Mouse (Mus musculus): ENCODE measurements around the gene Uqcc3. TPM values are rescaled to one million over a fixed set of nuclear protein-coding genes. Genes with fewer than 3 reads are reported as not detected.

Uqcc3 gene
- polyA plus RNA-seq (2015; fragmentation: Nextera tagmentation; extraction: Ambion mirVana), result 61.4 and 62.7 TPM in 2 replicates

DNA sequence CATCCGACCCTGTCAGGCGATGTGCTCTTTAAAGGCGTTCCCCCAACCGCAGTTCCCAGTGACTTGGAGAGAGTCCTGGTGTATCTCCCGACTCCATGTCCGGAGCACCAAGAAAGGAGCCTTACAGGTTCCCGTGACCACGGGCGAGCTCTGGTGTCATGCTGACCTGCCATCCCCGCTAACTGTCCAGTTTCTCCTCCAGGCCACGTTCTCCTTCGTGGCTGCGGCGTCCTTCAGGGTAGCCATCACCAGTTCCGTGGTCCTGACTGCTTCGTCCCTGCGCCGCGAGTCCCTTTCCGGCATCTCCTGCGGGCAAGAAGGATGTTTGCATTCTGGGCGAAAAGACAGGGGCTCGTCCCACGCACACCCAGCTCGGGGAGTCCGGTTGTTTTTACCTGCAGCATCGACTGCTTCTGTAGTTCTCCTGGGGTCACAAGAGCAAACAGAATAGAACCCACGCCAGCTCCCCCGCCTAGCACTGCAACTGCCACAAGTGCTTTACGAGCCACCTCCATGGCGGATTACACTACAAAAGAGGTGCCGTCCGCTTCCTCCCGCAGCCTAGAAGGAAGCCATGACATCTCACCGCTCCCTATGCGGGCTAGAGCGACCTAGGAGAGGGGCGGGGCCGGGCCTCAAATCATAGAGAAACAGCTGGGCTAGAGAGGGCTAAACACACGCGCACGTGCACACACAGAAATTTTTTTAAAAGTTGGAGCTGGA lies at the start of gene Uqcc3:
Uqcc3 (minus strand) TSS at position 613 of the 723 bp plus-strand sequence.
- Histone ChIP-seq H3K9ac (peak within 1 kb of the TSS; percentile 79), H3K4me3 (peak within 1 kb of the TSS; percentile 65), H3K9me3 (no peaks in the 10 kb centered on the region), H3K27ac (peak within 1 kb of the TSS; percentile 84), H3K4me1 (peaks cover 15% of the 10 kb centered on the region), H3K4me2 (peak within 1 kb of the TSS; percentile 76), H3K36me3 (replicated peaks) (peaks cover 6% of the 10 kb centered on the region; the same call in 1 of the 2 replicates), H3K27me3 (replicated peaks) (no peaks in the 10 kb centered on the region)
- ATAC-seq (replicated peaks), result peak; percentile 98
- under 1% methylated on average over 42 of the region's 42 CpGs for WGBS

DNA sequence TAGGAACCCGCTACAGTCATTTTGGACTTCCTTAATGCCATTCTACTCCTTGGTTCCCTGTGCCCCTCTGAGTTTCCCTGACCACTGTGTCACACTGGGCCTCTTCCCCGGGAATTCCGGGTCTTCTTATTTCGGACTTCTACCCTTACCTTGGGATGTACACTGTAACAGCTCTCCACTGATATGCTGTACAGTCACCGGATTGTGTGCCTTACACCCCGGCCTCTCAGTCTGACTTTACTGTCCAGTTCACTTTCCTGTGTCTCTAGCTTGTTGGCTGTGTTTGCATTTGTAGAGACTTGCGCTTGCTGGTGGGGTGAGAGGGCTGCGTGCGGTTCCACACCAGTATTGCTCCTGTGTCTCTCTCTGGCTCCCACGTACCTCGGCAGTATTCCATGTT lies 49.4 kb upstream of the Uqcc3 start:
- peak overlapping the region; percentile 58 for H3K9ac ChIP-seq
- peaks cover 18% of the 10 kb centered on the region for H3K4me1 ChIP-seq
- H3K36me3 ChIP-seq (replicated peaks), result peaks cover 12% of the 10 kb centered on the region; the same call in 1 of the 2 replicates
- H3K4me2 ChIP-seq, result peak overlapping the region; percentile 81
- no peaks in the 10 kb centered on the region for H3K9me3 ChIP-seq
- no peak for ATAC-seq (replicated peaks)
- 18% methylated on average over 11 of the region's 11 CpGs for WGBS
- H3K4me3 ChIP-seq, result peak overlapping the region; percentile 52
- no peak overlapping the region for H3K27ac ChIP-seq
- no peaks in the 10 kb centered on the region for H3K27me3 ChIP-seq (replicated peaks)

DNA sequence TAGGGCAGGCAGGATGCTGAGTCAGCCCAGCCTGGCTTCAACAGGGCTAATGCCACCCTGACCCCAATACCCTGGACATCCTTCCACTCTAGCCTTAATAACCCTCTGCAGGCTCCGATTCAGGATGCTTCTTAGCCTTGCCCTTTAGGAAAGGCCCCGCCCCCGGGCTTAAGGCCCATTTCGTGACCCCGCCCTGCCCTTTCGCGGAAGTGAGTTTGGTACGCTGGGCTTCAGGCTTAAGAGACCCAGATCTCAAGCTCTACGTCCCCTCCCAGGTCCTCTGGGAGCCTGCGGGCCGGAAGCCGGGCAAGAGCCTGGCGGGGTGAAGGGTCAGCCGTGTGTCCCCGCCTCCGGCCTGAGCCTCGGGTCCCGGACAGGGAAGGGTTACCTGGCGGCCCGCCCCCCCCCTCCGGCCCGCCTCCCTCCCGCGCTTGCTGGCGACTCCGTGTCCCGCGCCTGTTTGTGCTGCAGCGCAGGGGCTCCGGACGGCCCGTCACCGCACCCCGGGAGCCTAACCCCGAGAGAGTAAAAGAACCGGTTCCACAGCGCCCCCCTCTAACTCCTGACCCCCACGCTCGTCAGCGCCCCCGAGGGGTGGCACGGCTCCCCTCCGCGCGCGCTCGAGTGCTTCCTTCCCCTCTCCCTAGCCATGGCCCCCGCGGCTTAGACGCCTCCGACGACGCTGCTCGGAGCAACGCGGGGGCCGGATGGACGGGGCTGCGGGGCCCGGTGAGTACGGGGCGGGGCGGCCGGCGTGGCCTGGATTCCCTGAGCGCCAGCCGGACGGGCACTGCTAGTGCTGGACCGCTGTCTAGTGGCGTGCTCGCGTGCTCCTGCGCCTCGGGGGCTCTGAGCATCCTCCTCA lies 48.7 kb upstream of the Uqcc3 start, which contains the start of the genes Rom1 and Eml3:
Rom1 (minus strand) TSS at position 133 of the 865 bp plus-strand sequence.
Eml3 (plus strand) TSS at position 329 of the 865 bp plus-strand sequence.
- peak; percentile 55 for ATAC-seq (replicated peaks)
- peak within 1 kb of the TSS; percentile 52 for H3K4me3 ChIP-seq
- H3K9me3 ChIP-seq, result no peaks in the 10 kb centered on the region
- H3K4me2 ChIP-seq, result peak within 1 kb of the TSS; percentile 81
- WGBS, result under 1% methylated on average over 56 of the region's 74 CpGs
- peak within 1 kb of the TSS; percentile 17 for H3K27ac ChIP-seq
- H3K4me1 ChIP-seq, result peaks cover 18% of the 10 kb centered on the region
- peaks cover 12% of the 10 kb centered on the region; the same call in 1 of the 2 replicates for H3K36me3 ChIP-seq (replicated peaks)
- H3K27me3 ChIP-seq (replicated peaks), result no peaks in the 10 kb centered on the region
- peak within 1 kb of the TSS; percentile 58 for H3K9ac ChIP-seq

DNA sequence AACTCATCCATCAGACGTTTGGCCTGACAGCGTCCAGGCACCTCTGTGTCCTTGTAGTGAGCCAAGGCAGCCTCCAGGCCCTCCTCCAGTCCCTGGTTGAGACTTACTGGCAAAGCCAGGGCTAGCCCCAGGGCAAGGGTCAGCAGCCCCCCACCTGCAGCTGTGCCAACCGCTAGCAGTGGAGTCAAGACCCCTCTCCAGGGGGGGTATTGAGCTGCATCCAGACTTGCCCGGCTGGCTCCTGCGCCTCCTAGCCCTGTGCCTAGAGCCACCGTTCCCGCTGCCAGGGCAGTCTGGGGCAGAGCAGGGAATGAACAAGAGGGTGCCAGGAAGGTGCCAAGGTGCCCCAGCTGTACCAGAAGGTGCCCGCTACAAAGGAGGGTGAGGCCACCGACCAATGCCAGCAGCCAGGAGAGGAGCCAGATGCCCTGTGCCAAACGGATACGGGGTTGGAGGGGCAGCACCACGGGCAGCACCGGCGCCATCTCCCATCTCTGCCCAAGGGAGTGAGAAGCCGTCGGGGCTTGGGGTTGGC lies 48.0 kb upstream of the Uqcc3 start:
- Histone ChIP-seq H3K9me3 (no peaks in the 10 kb centered on the region), H3K27me3 (replicated peaks) (no peaks in the 10 kb centered on the region), H3K9ac (peak overlapping the region; percentile 58), H3K4me2 (peak overlapping the region; percentile 81), H3K4me3 (peak overlapping the region; percentile 52), H3K4me1 (peaks cover 18% of the 10 kb centered on the region), H3K27ac (no peak overlapping the region), H3K36me3 (replicated peaks) (peaks cover 12% of the 10 kb centered on the region; the same call in 1 of the 2 replicates)
- peak; percentile 50 for ATAC-seq (replicated peaks)
- WGBS, result 16% methylated on average over 16 of the region's 16 CpGs

DNA sequence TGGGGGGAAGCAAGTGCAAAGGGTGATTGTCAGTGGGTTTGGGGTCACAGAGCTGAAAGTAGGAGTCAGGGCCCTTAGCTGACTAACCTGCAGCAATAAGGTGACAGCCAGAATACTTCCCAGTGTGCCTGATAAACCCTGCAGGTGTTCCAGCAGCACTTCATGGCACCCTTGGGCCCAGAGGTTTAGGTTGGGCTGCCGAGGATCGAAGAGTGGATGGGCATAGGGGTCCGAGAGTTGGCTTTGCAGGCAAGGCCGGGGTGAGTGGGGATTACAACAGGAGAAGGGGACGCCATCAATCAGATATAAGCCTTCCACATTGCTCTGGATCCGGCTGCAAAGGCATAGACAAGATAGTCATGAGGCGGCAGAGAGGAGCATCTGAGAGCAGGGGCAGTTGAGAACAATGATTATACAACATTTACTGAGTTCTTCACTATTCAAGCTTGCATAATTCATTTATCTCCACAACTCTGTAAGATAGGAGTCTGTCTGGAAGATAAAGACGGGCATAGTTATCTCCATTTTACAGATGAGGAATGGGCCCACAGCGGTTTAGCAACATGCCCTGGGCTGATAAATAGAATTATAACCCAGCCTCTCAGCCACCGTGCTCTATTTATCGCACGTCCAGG lies 47.3 kb upstream of the Uqcc3 start:
- no peak for ATAC-seq (replicated peaks)
- WGBS, result 89% methylated on average over 12 of the region's 12 CpGs
- no peaks in the 10 kb centered on the region for H3K27me3 ChIP-seq (replicated peaks)

DNA sequence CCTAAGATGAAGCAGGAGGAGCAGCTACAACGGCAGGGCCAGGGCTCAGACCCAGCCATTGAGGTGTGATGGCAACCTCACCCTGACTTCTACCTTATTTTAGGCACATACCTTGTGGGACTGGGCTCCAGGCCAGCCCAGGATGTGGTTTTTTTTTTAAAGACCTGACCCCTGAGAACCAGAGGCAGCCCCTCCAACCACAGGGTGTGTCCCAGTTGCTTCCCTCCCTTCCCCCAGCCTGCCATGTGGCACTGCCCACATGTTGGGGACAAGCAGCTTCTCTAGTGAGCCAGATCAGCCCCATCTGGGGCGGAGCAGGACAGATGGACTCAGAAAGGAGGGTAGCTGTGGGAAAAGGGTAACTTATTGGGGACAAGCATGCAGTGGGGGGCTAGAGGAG lies 46.0 kb upstream of the Uqcc3 start:
- Histone ChIP-seq H3K4me1 (peaks cover 22% of the 10 kb centered on the region), H3K4me2 (no peak overlapping the region), H3K9me3 (no peaks in the 10 kb centered on the region), H3K9ac (no peak overlapping the region), H3K27ac (no peak overlapping the region), H3K36me3 (replicated peaks) (peaks cover 15% of the 10 kb centered on the region; the same call in 1 of the 2 replicates), H3K4me3 (no peak overlapping the region), H3K27me3 (replicated peaks) (no peaks in the 10 kb centered on the region)
- 100% methylated on average over 2 of the region's 2 CpGs for WGBS
- no peak for ATAC-seq (replicated peaks)

More for the DNA sequence above, 47.3 kb upstream of the Uqcc3 start:
- Histone ChIP-seq H3K36me3 (replicated peaks) (peaks cover 14% of the 10 kb centered on the region; the same call in 1 of the 2 replicates), H3K4me1 (peaks cover 18% of the 10 kb centered on the region), H3K27ac (no peak overlapping the region), H3K9ac (no peak overlapping the region), H3K4me3 (no peak overlapping the region), H3K4me2 (no peak overlapping the region), H3K9me3 (no peaks in the 10 kb centered on the region)

DNA sequence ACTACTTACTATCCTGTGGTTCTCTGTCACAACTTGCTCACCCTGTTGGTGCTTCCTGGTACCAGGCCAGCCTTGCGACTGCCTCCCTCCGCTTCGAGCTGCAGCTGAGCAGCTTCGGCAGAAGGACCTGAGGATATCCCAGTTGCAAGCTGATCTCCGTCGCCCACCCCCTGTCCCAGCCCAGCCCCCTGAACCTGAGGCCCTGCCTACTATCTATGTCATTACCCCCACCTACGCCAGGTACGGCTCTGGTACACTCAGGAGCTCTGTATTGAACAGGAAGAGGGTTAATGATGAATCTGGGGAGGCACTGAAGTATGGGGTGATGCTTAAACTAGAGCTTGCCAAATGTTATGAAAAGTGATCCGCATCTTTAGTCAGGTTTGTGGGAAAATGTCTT lies 41.0 kb upstream of the Uqcc3 start:
- Histone ChIP-seq H3K4me3 (0 out of 2 replicates have a peak overlapping the region, but pooled peaks have one; percentile 95), H3K27me3 (replicated peaks) (no peaks in the 10 kb centered on the region), H3K27ac (no peak overlapping the region), H3K4me1 (peaks cover 18% of the 10 kb centered on the region), H3K9ac (0 out of 2 replicates have a peak overlapping the region, but pooled peaks have one; percentile 72), H3K36me3 (replicated peaks) (peaks cover 13% of the 10 kb centered on the region; the same call in 1 of the 2 replicates), H3K9me3 (no peaks in the 10 kb centered on the region), H3K4me2 (peak overlapping the region; percentile 85; the same call in 1 of the 2 replicates)
- WGBS, result 86% methylated on average over 9 of the region's 9 CpGs
- ATAC-seq (replicated peaks), result no peak

DNA sequence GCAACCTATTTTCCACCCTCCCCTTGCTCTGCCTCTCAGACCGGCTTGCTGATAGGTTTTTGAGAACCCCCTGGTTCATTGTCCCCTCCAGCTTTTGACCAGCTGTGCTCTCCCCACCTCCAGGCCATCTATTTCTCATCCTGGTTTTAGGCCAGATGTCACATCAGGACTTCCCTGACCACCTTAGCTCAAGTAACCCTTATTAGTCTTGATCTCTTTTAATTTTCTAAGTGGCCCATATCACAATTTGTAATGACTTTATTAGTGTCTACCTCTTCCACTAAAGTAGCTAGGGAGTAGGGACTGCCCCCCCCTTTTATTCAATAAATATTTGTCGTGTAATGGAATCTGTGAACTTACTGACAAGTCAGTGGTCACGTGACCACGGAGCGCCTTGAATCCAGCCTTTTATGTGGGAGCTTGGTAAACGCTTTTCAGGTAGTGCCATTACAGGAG lies 40.1 kb upstream of the Uqcc3 start:
- Histone ChIP-seq H3K27ac (peak overlapping the region; percentile 85), H3K27me3 (replicated peaks) (no peaks in the 10 kb centered on the region), H3K4me3 (peak overlapping the region; percentile 95), H3K9ac (peak overlapping the region; percentile 72), H3K4me1 (peaks cover 18% of the 10 kb centered on the region), H3K4me2 (peak overlapping the region; percentile 85), H3K9me3 (no peaks in the 10 kb centered on the region), H3K36me3 (replicated peaks) (peaks cover 19% of the 10 kb centered on the region)
- no peak; the same call in none of the 2 replicates for ATAC-seq (replicated peaks)
- WGBS, result under 1% methylated on average over 6 of the region's 6 CpGs

DNA sequence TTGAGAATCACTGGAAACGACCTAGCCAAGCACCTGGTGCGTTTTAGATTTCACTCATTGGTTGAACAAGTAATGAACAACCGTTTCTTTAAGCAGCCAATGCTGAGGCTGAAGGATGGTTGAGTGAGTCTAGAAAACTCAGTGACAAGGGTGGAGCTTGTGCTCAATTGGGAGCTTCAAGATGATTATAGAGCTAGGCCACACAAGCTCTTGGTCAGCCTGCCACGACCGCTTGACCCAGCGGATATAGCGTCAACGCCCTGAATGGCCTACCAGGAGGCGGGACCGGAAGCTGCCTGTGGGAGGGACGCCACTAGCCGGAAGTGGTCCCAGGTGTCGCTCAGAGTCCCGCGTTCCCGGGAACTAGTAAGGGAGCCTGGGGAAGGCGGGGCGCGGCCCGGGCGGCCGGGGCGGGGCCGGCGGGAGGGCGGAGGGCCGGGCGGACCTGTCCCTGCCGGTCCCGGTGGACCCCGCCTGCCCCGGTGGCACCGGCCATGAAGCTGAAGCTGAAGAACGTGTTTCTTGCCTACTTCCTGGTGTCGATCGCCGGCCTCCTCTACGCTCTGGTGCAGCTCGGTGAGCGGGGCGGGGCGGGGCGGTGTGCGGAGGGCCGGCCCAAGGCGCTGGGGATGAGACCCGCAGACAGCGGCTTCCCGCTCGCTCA lies 39.5 kb upstream of the Uqcc3 start, which contains the start of gene B3gat3:
B3gat3 (plus strand) TSS at position 302 of the 664 bp plus-strand sequence.
- peak within 1 kb of the TSS; percentile 95 for H3K4me3 ChIP-seq
- H3K27me3 ChIP-seq (replicated peaks), result no peaks in the 10 kb centered on the region
- H3K4me1 ChIP-seq, result peaks cover 18% of the 10 kb centered on the region
- H3K4me2 ChIP-seq, result peak within 1 kb of the TSS; percentile 85
- H3K27ac ChIP-seq, result peak within 1 kb of the TSS; percentile 85
- no peaks in the 10 kb centered on the region for H3K9me3 ChIP-seq
- peaks cover 20% of the 10 kb centered on the region for H3K36me3 ChIP-seq (replicated peaks)
- peak; percentile 98 for ATAC-seq (replicated peaks)
- peak within 1 kb of the TSS; percentile 72 for H3K9ac ChIP-seq
- 2% methylated on average over 50 of the region's 50 CpGs for WGBS

DNA sequence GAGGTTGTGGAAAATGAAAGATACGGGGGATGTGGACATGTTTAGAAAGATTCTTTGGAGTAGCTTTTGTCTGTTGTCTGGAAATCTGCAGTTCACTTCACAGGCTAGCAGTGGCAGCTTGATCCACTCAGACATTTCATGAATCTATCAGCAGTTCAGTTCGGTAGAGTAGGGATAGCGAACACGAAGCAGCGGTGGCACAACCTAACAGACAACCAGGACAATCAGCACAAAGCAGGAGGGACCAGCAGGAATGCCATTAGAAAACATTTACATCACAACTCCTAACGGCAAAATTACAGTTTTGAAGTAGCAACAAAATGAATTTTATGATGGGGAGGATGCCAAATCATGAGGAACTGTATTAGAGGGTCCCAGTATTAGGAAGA lies 39.0 kb upstream of the Uqcc3 start:
- Histone ChIP-seq H3K9me3 (no peaks in the 10 kb centered on the region), H3K27ac (peak overlapping the region; percentile 85), H3K36me3 (replicated peaks) (peaks cover 25% of the 10 kb centered on the region), H3K9ac (0 out of 2 replicates have a peak overlapping the region, but pooled peaks have one; percentile 72), H3K27me3 (replicated peaks) (no peaks in the 10 kb centered on the region), H3K4me2 (peak overlapping the region; percentile 85), H3K4me3 (peak overlapping the region; percentile 95), H3K4me1 (peaks cover 18% of the 10 kb centered on the region)
- ATAC-seq (replicated peaks), result no peak
- 71% methylated on average over 6 of the region's 6 CpGs for WGBS

DNA sequence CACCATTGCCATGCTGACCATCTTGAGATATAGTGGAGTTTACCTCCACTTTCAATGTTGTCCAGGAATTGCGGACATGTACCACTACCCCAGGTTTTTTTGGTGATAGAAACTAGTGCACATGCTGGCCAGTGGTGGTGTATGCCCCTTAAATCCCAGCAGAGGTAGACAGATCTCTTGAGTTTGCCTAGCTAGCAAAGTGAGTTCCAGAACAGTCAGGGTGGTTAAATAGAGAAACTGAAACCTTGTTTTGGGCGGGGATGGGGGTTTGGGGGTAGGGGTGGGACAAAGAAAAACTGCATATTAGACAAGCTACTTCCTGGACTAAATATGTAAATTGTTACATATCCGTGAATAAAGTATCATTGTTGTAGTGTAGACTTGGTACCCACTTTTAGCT lies 38.3 kb upstream of the Uqcc3 start:
- no peaks in the 10 kb centered on the region for H3K9me3 ChIP-seq
- no peak overlapping the region for H3K27ac ChIP-seq
- H3K27me3 ChIP-seq (replicated peaks), result no peaks in the 10 kb centered on the region
- H3K4me3 ChIP-seq, result no peak overlapping the region
- no peak for ATAC-seq (replicated peaks)
- H3K36me3 ChIP-seq (replicated peaks), result peaks cover 32% of the 10 kb centered on the region
- H3K9ac ChIP-seq, result no peak overlapping the region
- peaks cover 18% of the 10 kb centered on the region for H3K4me1 ChIP-seq
- WGBS, result 94% methylated on average over 3 of the region's 3 CpGs
- no peak overlapping the region for H3K4me2 ChIP-seq

Data from midbrain, embryonic 15.5 days (tissue).